Mouse (Mus musculus) limb, embryonic 10.5 days (tissue): ENCODE results near the gene Siglec1. TPM values are rescaled to one million over a fixed set of nuclear protein-coding genes. Genes with fewer than 3 reads are reported as not detected.

ENCODE experiments used
- DNase-seq: peaks from one replicate; pipeline ENCODE4 v3.0.0-alpha.2; 2017; ENCODE audit warnings: low spot score
- H3K27ac ChIP-seq: fragments of 300-500 bp; sonication (generic); 2 replicates; pipeline ENCODE4 v1.5.1; 2016; ENCODE audit warnings: mild to moderate bottlenecking
- H3K27me3 ChIP-seq: fragments of 300-500 bp; sonication (generic); 2 replicates; pipeline ENCODE4 v1.6.1; 2016; ENCODE audit warnings: low read depth, mild to moderate bottlenecking; ENCODE audit not compliant: poor library complexity, severe bottlenecking
- H3K36me3 ChIP-seq: fragments of 300-500 bp; sonication (generic); 2 replicates; pipeline ENCODE4 v1.6.1; 2016; ENCODE audit warnings: mild to moderate bottlenecking, moderate library complexity
- H3K4me1 ChIP-seq: fragments of 300-500 bp; sonication (generic); 2 replicates; pipeline ENCODE4 v1.6.1; 2016
- H3K4me3 ChIP-seq: fragments of 300-500 bp; sonication (generic); 2 replicates; pipeline ENCODE4 v1.5.1; 2016; ENCODE audit warnings: mild to moderate bottlenecking, moderate library complexity
- H3K9me3 ChIP-seq: fragments of 300-500 bp; sonication (generic); replicated peaks from 2 replicates; pipeline ENCODE4 v1.6.1; 2016; ENCODE audit warnings: mild to moderate bottlenecking
- WGBS: fragments of 180-500 bp; shearing (Covaris S2); methylation state at CpG from one replicate; pipeline ENCODE4 v1.1.7; 2016; 5-methylcytosine and 5-hydroxymethylcytosine counted together
- polyA plus RNA-seq: library from polyadenylated mRNA; unstranded; fragments of >200 nt; fragmentation: Nextera tagmentation; extraction: Ambion mirVana; gene quantifications from 2 replicates; pipeline ENCODE4 v1.2.1, GENCODE M21; 2016

Gene Siglec1
- polyA plus RNA-seq, 1 experiment from 2014 or later: 0.09 TPM

DNA sequence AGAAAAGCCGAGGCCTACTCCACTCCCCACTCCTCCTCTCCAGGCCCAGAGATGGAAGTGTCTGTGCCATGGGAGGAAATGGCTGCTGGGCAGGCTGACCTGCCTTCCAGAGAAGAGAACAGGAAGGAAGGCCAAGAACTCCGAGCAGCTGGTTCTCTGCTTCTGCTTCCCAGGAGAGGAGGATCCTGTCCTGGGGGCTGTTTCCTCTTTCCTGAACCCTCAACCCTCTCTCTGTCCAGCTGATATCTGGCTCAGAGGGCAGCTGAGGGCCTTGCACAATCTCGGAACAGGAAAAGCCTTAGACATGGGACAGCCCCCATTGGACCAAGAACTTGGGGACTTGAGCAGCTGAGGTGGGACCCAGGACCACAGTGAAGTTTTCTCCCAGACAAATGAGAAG is 4.3 kb upstream of the Siglec1 start:
- no peak overlapping the region for H3K27ac ChIP-seq
- WGBS: 80% methylated on average over 3 of the region's 3 CpGs
- H3K27me3 ChIP-seq: no peaks in the 10 kb centered on the region
- H3K36me3 ChIP-seq: no peaks in the 10 kb centered on the region
- H3K4me1 ChIP-seq: peaks cover 5% of the 10 kb centered on the region; the same call in 1 of the 2 replicates
- no peak for DNase-seq
- H3K9me3 ChIP-seq: no peaks in the 10 kb centered on the region
- H3K4me3 ChIP-seq: no peak overlapping the region

DNA sequence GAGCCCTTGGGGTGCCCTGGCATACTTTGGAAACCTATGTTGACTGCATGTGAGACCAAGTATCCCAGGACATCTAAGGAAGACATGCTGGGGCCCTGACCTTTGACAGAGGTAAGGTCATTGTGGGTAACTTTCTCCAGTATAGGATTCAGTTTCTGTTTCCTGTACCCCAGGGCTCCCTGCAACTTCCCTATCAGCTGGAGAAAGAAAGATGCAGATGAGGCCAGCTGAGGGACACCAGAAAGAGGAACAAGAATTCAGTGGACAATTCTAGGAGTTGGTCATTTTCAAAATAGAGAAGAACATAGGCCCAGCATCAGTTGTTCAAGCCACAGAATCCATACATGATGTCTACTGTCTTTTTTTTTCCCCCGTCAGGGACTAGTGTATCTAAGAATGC is 3.1 kb upstream of the Siglec1 start:
- Histone ChIP-seq H3K36me3 (no peaks in the 10 kb centered on the region), H3K4me3 (no peak overlapping the region), H3K27ac (no peak overlapping the region), H3K27me3 (no peaks in the 10 kb centered on the region), H3K9me3 (no peaks in the 10 kb centered on the region), H3K4me1 (0 out of 2 replicates have a peak, but pooled peaks cover 4% of the 10 kb centered on the region)
- WGBS: 79% methylated on average over 1 of the region's 1 CpGs
- DNase-seq: no peak

DNA sequence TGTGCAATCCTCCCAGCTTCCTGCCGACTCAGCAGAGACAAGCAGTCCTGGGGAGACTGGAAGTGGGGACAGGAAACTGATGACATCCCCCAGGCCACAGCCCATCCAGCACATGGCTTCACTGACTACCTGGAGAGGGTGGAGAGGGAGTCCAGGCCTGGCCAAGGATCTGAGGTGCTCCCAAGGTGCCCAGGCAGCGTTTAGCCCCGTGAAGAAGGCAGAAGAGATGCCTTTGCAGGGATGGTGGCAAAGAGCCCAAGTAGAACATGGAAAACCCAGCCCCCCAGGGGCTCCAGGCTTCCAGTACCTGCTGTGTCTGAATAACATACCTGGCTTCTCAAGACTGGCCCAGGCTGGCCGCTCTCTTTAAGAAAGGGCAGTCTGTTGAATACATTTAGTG is 2.0 kb upstream of the Siglec1 start:
- WGBS: 78% methylated on average over 4 of the region's 4 CpGs
- no peak overlapping the region for H3K27ac ChIP-seq

DNA sequence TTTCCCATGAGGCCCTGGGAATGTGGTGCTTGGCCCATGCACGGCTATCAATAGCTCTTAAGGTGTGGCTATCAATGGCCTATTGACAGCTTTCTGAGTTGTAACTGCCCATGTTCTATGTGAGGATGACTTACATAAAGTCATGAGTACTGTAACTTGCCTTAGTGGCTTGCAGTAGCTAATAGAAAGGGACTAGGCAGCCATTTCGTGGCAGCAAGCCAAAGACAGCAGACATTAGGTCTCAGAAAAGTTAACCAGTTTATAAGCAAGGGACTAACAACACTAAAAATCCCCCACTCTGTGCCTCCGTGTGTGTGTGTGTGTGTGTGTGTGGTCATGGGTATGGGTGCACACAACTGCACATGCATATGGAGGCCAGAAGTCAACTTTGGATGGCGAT is 2.4 kb downstream of the Siglec1 start:
- Histone ChIP-seq H3K36me3 (no peaks in the 10 kb centered on the region), H3K4me1 (0 out of 2 replicates have a peak, but pooled peaks cover 4% of the 10 kb centered on the region), H3K27me3 (0 out of 2 replicates have a peak, but pooled peaks cover 6% of the 10 kb centered on the region), H3K4me3 (no peak overlapping the region), H3K9me3 (no peaks in the 10 kb centered on the region), H3K27ac (no peak overlapping the region)
- WGBS: 87% methylated on average over 4 of the region's 4 CpGs
- no peak for DNase-seq

More for the DNA sequence above, 2.0 kb upstream of the Siglec1 start:
- Histone ChIP-seq H3K4me1 (0 out of 2 replicates have a peak, but pooled peaks cover 4% of the 10 kb centered on the region), H3K9me3 (no peaks in the 10 kb centered on the region), H3K36me3 (no peaks in the 10 kb centered on the region), H3K4me3 (no peak overlapping the region), H3K27me3 (no peaks in the 10 kb centered on the region)
- DNase-seq: no peak

DNA sequence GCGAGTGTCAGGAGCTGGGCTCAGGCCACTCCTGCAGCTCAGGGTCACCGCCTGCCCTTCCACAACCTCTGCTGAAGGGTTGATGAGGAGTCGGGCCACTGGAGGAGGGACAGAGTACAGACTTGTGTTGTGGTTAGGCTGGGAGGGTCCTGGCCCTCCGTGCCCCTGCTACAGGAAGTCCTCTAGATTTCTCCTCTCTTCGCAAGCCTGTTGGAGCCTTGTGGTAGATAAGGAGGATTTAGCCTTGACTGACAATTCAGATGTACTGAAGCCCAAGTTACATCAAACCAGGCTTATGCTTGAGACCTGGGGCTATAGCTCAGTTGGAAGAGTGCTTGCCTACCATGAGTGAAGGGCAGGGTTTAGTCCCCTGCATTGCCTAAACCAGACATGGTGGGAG is 6.1 kb downstream of the Siglec1 start:
- no peaks in the 10 kb centered on the region for H3K36me3 ChIP-seq
- no peak overlapping the region for H3K27ac ChIP-seq
- WGBS: 85% methylated on average over 5 of the region's 5 CpGs
- no peaks in the 10 kb centered on the region for H3K9me3 ChIP-seq
- 0 out of 2 replicates have a peak, but pooled peaks cover 6% of the 10 kb centered on the region for H3K27me3 ChIP-seq
- no peak overlapping the region for H3K4me3 ChIP-seq
- DNase-seq: no peak
- no peaks in the 10 kb centered on the region for H3K4me1 ChIP-seq

DNA sequence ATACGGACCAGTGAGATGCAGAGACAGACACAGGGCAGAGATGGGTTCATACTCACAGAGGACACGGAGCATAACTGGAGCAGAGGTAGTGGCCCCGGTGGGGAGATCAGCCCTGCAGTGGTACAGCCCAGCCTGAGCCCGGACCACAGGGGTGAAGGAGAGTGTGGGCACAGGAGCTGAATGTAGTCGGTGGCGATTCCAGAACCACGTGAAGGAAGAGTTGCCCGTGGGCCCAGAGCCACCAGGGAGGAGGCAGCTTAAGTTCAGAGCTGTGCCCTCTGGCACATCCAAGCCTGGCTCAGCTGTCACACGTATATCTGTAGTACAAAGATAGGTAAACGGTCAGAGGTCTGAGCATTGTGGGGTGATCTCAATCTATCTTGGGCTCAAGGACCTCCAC is 14.0 kb downstream of the Siglec1 start:
- H3K9me3 ChIP-seq: no peaks in the 10 kb centered on the region
- WGBS: 88% methylated on average over 10 of the region's 10 CpGs
- DNase-seq: no peak
- H3K27ac ChIP-seq: no peak overlapping the region
- H3K4me3 ChIP-seq: no peak overlapping the region
- peaks cover 6% of the 10 kb centered on the region; the same call in 1 of the 2 replicates for H3K4me1 ChIP-seq
- H3K27me3 ChIP-seq: peaks cover 4% of the 10 kb centered on the region; the same call in 1 of the 2 replicates
- no peaks in the 10 kb centered on the region for H3K36me3 ChIP-seq

DNA sequence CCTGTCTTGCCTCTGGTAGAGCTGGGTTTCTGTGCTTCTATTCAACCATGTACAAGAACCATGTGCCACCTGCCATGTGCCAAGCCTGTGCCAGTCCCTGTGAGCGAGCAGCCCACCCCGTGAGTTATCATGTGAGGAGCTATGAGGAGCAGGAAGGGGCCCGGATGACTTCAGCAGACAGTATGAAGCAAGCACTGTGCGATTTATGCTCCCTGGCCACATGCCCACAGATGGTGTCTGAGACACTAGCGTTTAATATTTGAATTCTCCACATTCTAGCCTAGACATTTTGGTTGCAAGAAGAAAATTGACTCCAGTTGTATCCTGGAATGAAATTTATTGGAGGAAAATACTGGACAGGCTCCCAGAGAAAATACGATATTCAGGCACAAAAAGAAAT is 19.1 kb downstream of the Siglec1 start:
- no peak for DNase-seq
- WGBS: 90% methylated on average over 6 of the region's 6 CpGs
- H3K36me3 ChIP-seq: no peaks in the 10 kb centered on the region
- H3K4me3 ChIP-seq: no peak overlapping the region
- peaks cover 48% of the 10 kb centered on the region for H3K27me3 ChIP-seq
- H3K9me3 ChIP-seq: no peaks in the 10 kb centered on the region
- H3K27ac ChIP-seq: no peak overlapping the region
- peaks cover 20% of the 10 kb centered on the region for H3K4me1 ChIP-seq

DNA sequence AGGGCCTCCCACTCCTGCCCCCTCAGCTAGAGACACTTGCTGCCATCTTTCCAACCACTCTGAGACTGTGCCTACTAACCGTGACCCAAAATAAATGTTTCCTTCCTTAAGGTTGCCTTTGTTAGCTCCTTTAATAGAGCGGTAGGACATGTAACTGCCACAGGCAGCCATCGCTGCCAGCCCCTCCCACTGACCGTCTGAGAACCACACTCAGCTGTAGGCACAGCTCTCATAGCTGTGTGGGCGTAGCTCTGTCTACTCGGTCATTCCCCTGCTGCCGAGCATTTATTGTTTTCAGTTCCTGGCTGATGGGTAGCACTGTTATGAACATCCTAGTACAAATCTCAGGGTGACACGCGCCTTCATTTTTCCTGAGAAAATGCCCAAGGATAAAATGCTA is 20.2 kb downstream of the Siglec1 start:
- WGBS: 82% methylated on average over 9 of the region's 9 CpGs
- H3K27me3 ChIP-seq: peaks cover 60% of the 10 kb centered on the region

DNA sequence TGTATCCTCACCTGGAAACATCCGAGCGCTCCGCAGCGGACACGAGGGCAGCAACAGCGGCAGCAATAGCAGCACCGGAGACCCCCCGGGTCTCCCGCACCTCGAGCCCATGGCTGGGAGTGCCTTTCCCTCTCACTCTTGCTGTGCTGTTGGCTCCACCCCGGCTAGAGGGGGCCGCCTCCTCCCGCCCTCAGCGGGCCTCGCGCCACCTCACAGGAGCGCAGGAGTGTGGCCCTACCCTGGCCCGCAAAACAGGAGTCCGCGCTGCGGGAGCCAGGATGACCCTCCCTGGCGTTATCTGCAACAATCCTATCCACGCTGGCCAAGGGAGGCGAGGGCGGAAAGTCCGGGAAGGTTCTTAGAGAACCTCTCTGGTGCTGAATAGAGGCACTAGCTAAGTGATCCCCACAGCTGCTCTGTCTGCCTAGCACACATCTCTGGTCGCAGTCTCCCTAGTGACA is 23.1 kb downstream of the Siglec1 start, which contains the start of gene Adam33:
Gene Adam33 (minus strand): TSS at position 411 of the 461 bp plus-strand sequence.
- Histone ChIP-seq H3K4me1 (peaks cover 34% of the 10 kb centered on the region), H3K27me3 (peaks cover 62% of the 10 kb centered on the region), H3K27ac (peak within 1 kb of the TSS; percentile 46; the same call in 1 of the 2 replicates), H3K4me3 (peak within 1 kb of the TSS; percentile 46), H3K36me3 (no peaks in the 10 kb centered on the region), H3K9me3 (no peaks in the 10 kb centered on the region)
- DNase-seq: no peak
- 3% methylated on average over 22 of the region's 27 CpGs for WGBS

More for the DNA sequence above, 20.2 kb downstream of the Siglec1 start:
- Histone ChIP-seq H3K36me3 (no peaks in the 10 kb centered on the region), H3K4me1 (peaks cover 23% of the 10 kb centered on the region), H3K27ac (no peak overlapping the region), H3K4me3 (no peak overlapping the region), H3K9me3 (no peaks in the 10 kb centered on the region)
- no peak for DNase-seq

DNA sequence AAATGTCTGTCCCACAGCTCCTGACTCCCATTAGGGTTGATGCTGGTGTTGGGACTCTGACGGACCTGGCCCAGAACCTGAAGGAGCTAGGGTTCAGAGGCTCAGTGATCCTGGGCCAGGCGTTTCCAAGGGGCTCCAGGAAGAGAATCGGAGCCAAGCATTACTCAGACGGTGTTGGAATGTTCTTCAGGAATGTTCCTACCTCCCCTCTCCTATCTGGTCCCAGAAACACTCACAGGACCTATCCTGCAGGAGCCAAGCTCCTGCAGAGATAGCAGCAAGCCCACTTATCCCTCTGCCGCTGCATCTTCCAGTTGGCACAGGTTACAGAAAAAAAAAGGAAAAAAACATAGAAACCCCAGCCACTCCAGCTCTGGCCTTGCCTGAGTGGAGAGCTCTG is 25.0 kb downstream of the Siglec1 start:
- WGBS: 70% methylated on average over 5 of the region's 5 CpGs
- Histone ChIP-seq H3K4me3 (no peak overlapping the region), H3K36me3 (no peaks in the 10 kb centered on the region), H3K4me1 (peaks cover 35% of the 10 kb centered on the region), H3K27me3 (peaks cover 75% of the 10 kb centered on the region), H3K27ac (peak overlapping the region; percentile 65), H3K9me3 (no peaks in the 10 kb centered on the region)
- DNase-seq: no peak

DNA sequence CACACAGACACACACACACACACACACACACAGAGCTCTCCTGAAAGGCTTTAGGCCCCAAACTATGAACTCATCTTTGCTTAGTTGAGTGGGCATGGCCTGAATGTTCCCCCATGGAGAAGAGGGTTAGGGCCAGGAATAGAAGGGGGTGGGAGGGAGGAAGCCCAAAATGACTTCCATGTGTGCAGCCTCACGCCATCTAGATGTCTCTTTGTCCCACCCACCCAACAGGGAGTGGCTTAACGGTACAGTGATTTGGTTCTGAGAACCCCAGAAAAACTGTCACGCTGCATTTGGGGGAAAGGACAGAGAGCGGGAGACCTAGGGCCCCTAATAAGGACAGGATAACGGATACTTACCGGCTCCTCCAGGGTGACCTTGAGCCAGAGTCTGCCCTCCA is 25.8 kb downstream of the Siglec1 start:
- H3K27me3 ChIP-seq: peaks cover 75% of the 10 kb centered on the region
- H3K4me3 ChIP-seq: no peak overlapping the region
- no peaks in the 10 kb centered on the region for H3K36me3 ChIP-seq
- DNase-seq: no peak
- H3K4me1 ChIP-seq: peaks cover 43% of the 10 kb centered on the region
- H3K27ac ChIP-seq: peak overlapping the region; percentile 65
- WGBS: 45% methylated on average over 6 of the region's 6 CpGs
- no peaks in the 10 kb centered on the region for H3K9me3 ChIP-seq

DNA sequence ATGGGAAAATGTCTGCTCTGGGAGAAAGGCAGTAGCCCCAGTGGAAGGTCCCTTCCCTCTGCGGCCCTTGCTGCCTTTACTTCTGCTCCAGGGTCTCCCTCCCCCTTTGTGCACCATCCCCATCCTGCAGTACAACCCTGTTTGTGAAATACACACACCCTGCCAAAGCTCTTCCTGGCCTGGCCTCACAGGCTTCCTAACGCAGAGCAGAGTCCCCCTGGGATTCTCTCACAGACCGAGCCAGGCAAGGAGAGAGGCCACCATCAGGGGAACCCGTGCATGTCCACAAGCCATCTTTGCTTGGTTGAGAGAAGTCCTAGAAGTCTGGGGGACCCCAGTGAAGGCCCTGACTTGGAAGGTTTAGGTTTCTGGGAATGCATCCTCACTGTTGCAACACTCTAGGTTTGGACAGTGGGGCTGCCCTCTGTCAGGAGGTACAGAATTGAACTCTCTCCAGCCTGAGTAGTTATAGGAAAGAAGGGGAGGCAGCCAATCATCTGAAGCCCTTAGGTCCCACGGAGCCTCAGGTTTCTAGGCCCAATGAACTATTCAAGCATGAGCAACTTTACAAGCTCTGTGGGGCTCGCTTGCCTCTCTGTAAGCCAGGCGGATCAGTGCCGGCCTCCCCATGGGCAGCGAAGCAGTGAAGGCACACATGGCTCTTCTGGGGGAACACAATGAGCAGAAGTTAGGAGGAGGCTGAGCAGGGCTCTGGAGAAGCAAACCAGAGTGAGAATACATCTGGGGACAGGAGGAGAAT is 26.6 kb downstream of the Siglec1 start:
- no peaks in the 10 kb centered on the region for H3K36me3 ChIP-seq
- H3K4me1 ChIP-seq: peaks cover 51% of the 10 kb centered on the region
- peak overlapping the region; percentile 65 for H3K27ac ChIP-seq
- 82% methylated on average over 9 of the region's 9 CpGs for WGBS
- no peaks in the 10 kb centered on the region for H3K9me3 ChIP-seq
- no peak overlapping the region for H3K4me3 ChIP-seq
- no peak for DNase-seq
- peaks cover 76% of the 10 kb centered on the region for H3K27me3 ChIP-seq

DNA sequence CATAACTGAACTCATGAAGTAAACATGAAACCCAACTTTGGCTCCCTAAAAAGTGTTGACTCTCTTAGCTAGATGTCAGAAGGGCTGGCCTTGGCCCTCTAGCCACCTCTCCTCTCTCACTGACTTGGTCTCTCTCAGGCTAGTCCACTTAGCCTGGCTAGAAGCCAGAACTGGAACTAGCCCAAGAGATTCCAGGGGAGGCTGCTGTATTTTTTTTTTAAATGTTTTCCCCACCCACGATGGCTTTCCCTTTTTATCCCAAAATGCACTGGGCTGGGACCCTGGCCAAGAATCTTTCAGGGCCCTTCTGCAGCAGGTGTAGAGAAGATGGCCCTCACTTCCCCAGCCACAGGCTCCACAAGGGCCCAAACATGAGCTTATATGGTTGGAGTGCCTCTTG is 27.2 kb downstream of the Siglec1 start:
- no peaks in the 10 kb centered on the region for H3K36me3 ChIP-seq
- no peaks in the 10 kb centered on the region for H3K9me3 ChIP-seq
- H3K4me3 ChIP-seq: no peak overlapping the region
- 93% methylated on average over 1 of the region's 1 CpGs for WGBS
- DNase-seq: no peak
- peaks cover 76% of the 10 kb centered on the region for H3K27me3 ChIP-seq
- peak overlapping the region; percentile 65; the same call in 1 of the 2 replicates for H3K27ac ChIP-seq
- H3K4me1 ChIP-seq: peaks cover 57% of the 10 kb centered on the region
